8 mouse cellular contexts compared by ENCODE assay signal in the genomic region with DNA sequence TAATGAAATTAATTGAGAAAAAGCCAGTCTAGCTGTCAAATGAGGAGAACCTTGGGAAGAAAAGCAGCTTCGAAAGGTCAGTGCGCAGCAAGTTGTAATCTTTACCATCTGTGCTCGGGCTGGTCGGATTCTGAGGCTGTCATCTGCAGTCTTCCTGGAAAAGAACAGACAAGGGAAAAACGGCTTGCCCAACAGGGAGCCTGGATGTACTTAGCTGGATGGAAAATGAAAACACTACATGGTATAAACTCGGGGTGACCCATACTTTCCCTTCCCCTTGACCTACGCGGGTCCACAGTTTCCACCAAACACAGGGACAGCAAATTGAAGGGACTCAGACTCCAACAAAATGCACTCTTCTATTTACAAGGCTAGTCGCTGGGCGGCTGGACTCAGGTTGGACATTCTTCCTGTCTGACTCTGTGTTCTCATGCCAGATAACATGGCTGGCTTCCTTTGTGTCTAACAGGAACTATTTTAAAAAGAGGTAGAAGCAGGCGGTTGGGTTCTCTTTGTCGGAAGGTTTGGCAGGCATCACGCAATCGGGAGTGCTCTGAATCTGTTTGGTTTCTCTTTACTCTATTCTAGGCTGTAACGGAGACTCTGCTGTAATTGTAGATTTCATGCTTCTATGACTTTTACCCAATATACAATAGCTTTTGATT.
DNase-seq lines count a peak whose midpoint lies in the region; ATAC-seq and TF ChIP-seq lines count a peak whose summit lies in the region.

No protein-coding gene starts in this region.

- peak; percentile 11 for DNase-seq in adrenal gland, postnatal 14 days
- no peak for DNase-seq in adrenal gland, adult 18-20 months (ENCODE audit: low spot score in 2 of 2)
- peak; percentile 21 for DNase-seq in right cerebral cortex, adult 18-20 months
- DNase-seq in right cerebral cortex, postnatal 14 days, result no peak
- DNase-seq in kidney, postnatal 36 days, result peak; percentile 4 to 5
- no peak for DNase-seq in adipocyte (ENCODE audit: low spot score)

- no peaks in the 10 kb centered on the region for H3K27me3 ChIP-seq in midbrain, embryonic 16.5 days (ENCODE audit: control insufficient read depth, insufficient read depth, low read depth, low read length)

- no peak overlapping the region for H3K9ac ChIP-seq in midbrain, embryonic 16.5 days (ENCODE audit: low read depth, low read length)

- TF ChIP-seq POLR2A in olfactory bulb, adult 2 months (IDR thresholded peaks at IDR 0.05; ENCODE audit: insufficient read depth, low read depth, low read length), result no peak

- ATAC-seq in midbrain, embryonic 16.5 days, result no peak

- no peak overlapping the region for H3K27ac ChIP-seq in olfactory bulb, adult 2 months (ENCODE audit: insufficient read depth, low read depth, low read length)
- H3K27ac ChIP-seq in midbrain, embryonic 16.5 days (ENCODE audit: low read length), result no peak overlapping the region

- H3K4me3 ChIP-seq in olfactory bulb, adult 2 months (ENCODE audit: insufficient read depth, low read depth, low read length), result 0 out of 2 replicates have a peak overlapping the region, but pooled peaks have one; percentile 10
- no peak overlapping the region for H3K4me3 ChIP-seq in midbrain, embryonic 16.5 days (ENCODE audit: low read depth, low read length)

- H3K36me3 ChIP-seq in midbrain, embryonic 16.5 days (ENCODE audit: control insufficient read depth, insufficient read depth, low read length), result no peaks in the 10 kb centered on the region

- no peaks in the 10 kb centered on the region for H3K4me1 ChIP-seq in olfactory bulb, adult 2 months (ENCODE audit: control insufficient read depth, insufficient read depth, low read length)
- no peaks in the 10 kb centered on the region for H3K4me1 ChIP-seq in midbrain, embryonic 16.5 days (ENCODE audit: control insufficient read depth, insufficient read depth, low read length)

- H3K9me3 ChIP-seq in midbrain, embryonic 16.5 days (replicated peaks; ENCODE audit: control insufficient read depth, low read length, poor library complexity, severe bottlenecking), result no peaks in the 10 kb centered on the region

- WGBS in olfactory bulb, adult 2 months, result 39% methylated on average over 15 of the region's 15 CpGs
- 74% methylated on average over 15 of the region's 15 CpGs for WGBS in midbrain, embryonic 16.5 days

- no peak overlapping the region for H3K4me2 ChIP-seq in midbrain, embryonic 16.5 days (ENCODE audit: low read length)

- no peak for TF ChIP-seq CTCF in olfactory bulb, adult 2 months (IDR thresholded peaks at IDR 0.05; ENCODE audit: insufficient read depth, low read depth, low read length)

Comparison
In these comparisons a context has a peak if more than half of its experiments do, and no peak if none do; other contexts are left out.
1. DNase-seq: peak in adrenal gland, postnatal 14 days (single experiment), right cerebral cortex, adult 18-20 months (single experiment) and kidney, postnatal 36 days (2 of 2); none in adrenal gland, adult 18-20 months (0 of 2), right cerebral cortex, postnatal 14 days (single experiment) and adipocyte (single experiment).